Mouse (Mus musculus) MEL (cell line): ENCODE results near the gene Add2. TPM values are rescaled to one million over a fixed set of nuclear protein-coding genes. Genes with fewer than 3 reads are reported as not detected.

Experiments
- DNase-seq: peaks from one replicate; pipeline ENCODE4 v3.0.0; 2011; ENCODE audit warnings: low read depth, low spot score
- H3K27ac ChIP-seq: 2 replicates; pipeline ENCODE4 v1.5.1; 2012; ENCODE audit warnings: low read depth, mild to moderate bottlenecking, control low read depth, low read length, moderate library complexity; ENCODE audit not compliant: control insufficient read depth
- H3K27me3 ChIP-seq, 2 experiments: fragments of 150-350 bp in 1 of 2; sonication (generic) in 1 of 2; 2 replicates each; pipeline ENCODE4 v1.6.1; 2012; ENCODE audit warnings: low read length in 2 of 2, mild to moderate bottlenecking in 2 of 2, improper control_type of control experiment in 1 of 2, moderate library complexity in 1 of 2; ENCODE audit not compliant: insufficient read depth in 2 of 2, control insufficient read depth in 1 of 2
- H3K36me3 ChIP-seq, 2 experiments: 2 replicates each; pipeline ENCODE4 v1.6.1; 2012 to 2014; ENCODE audit warnings: low read length in 2 of 2, improper control_type of control experiment in 1 of 2, inconsistent platforms in 1 of 2, mild to moderate bottlenecking in 1 of 2; ENCODE audit not compliant: insufficient read depth in 2 of 2, control insufficient read depth in 1 of 2
- H3K4me1 ChIP-seq, 2 experiments: fragments of 150-350 bp in 1 of 2; sonication (generic) in 1 of 2; 2 replicates each; pipeline ENCODE4 v1.6.1; 2012; ENCODE audit warnings: low read length in 2 of 2, improper control_type of control experiment in 1 of 2, mild to moderate bottlenecking in 1 of 2; ENCODE audit not compliant: insufficient read depth in 2 of 2, control insufficient read depth in 1 of 2
- H3K4me3 ChIP-seq, 2 experiments: fragments of 150-350 bp in 1 of 2; sonication (generic) in 1 of 2; 2 replicates each; pipeline ENCODE4 v1.5.1; 2012; ENCODE audit warnings: low read depth in 2 of 2, low read length in 2 of 2, mild to moderate bottlenecking in 2 of 2, moderate library complexity in 2 of 2, control low read depth in 1 of 2, improper control_type of control experiment in 1 of 2; ENCODE audit not compliant: control insufficient read depth in 1 of 2, insufficient read depth in 1 of 2
- H3K79me2 ChIP-seq: 2 replicates; pipeline ENCODE4 v1.6.1; 2012; ENCODE audit warnings: mild to moderate bottlenecking, low read length, moderate library complexity; ENCODE audit not compliant: control insufficient read depth, poor library complexity, insufficient read depth
- H3K9ac ChIP-seq: 2 replicates; pipeline ENCODE4 v1.6.1; 2012; ENCODE audit warnings: low read depth, mild to moderate bottlenecking, control low read depth, low read length, moderate library complexity; ENCODE audit not compliant: control insufficient read depth, poor library complexity, severe bottlenecking
- H3K9me3 ChIP-seq: fragments of 150-350 bp; sonication (generic); replicated peaks from 2 replicates; pipeline ENCODE4 v1.6.1; 2012; ENCODE audit warnings: mild to moderate bottlenecking, low read length, improper control_type of control experiment, moderate library complexity; ENCODE audit not compliant: insufficient read depth
- CHD2 ChIP-seq: IDR thresholded peaks from 2 replicates; pipeline ENCODE4 v1.6.1; 2011; ENCODE audit warnings: low read length, improper control_type of control experiment
- CTCF ChIP-seq, 3 experiments: IDR thresholded peaks in 2 of 3; conservative IDR thresholded peaks in 1 of 3; 2 replicates each; pipeline ENCODE4 v1.5.1; 2011 to 2012; ENCODE audit warnings: low read length in 3 of 3, low read depth in 2 of 3, mild to moderate bottlenecking in 2 of 3, improper control_type of control experiment in 1 of 3, inconsistent platforms in 1 of 3, mixed read lengths in 1 of 3, moderate library complexity in 1 of 3; ENCODE audit not compliant: control insufficient read depth in 1 of 3, insufficient read depth in 1 of 3, poor library complexity in 1 of 3, severe bottlenecking in 1 of 3
- EP300 ChIP-seq, 2 experiments: IDR thresholded peaks; 2 replicates each; pipeline ENCODE4 v1.6.1; 2011; ENCODE audit warnings: improper control_type of control experiment in 2 of 2, low read length in 2 of 2, low read depth in 1 of 2, mild to moderate bottlenecking in 1 of 2
- ETS1 ChIP-seq: IDR thresholded peaks from 2 replicates; pipeline ENCODE4 v1.6.1; 2012; ENCODE audit warnings: low read depth, mild to moderate bottlenecking, inconsistent platforms, low read length, improper control_type of control experiment, moderate library complexity
- GATA1 ChIP-seq: IDR thresholded peaks from 2 replicates; pipeline ENCODE4 v1.6.1; 2011; ENCODE audit warnings: low read depth, low read length, improper control_type of control experiment
- MXI1 ChIP-seq: IDR thresholded peaks from 2 replicates; pipeline ENCODE4 v1.6.1; 2011; ENCODE audit warnings: mild to moderate bottlenecking, low read depth, low read length, improper control_type of control experiment
- MYC ChIP-seq: IDR thresholded peaks from 2 replicates; pipeline ENCODE4 v1.6.1; 2011; ENCODE audit warnings: low read depth, mild to moderate bottlenecking, low read length, improper control_type of control experiment, moderate library complexity
- SMC3 ChIP-seq: IDR thresholded peaks from 2 replicates; pipeline ENCODE4 v1.6.1; 2011; ENCODE audit warnings: low read depth, low read length, improper control_type of control experiment
- TCF12 ChIP-seq: IDR thresholded peaks from 2 replicates; pipeline ENCODE4 v1.6.1; 2014; ENCODE audit warnings: low read depth, mild to moderate bottlenecking, inconsistent platforms, low read length, improper control_type of control experiment, moderate library complexity
- ZNF384 ChIP-seq: IDR thresholded peaks from 2 replicates; pipeline ENCODE4 v1.6.1; 2012; ENCODE audit warnings: low read depth, mild to moderate bottlenecking, inconsistent platforms, low read length, improper control_type of control experiment
- polyA plus RNA-seq, 2 experiments: library from polyadenylated mRNA; stranded (reverse) in 1 of 2; unstranded in 1 of 2; fragments of >175 nt in 1 of 2; fragments of >200 nt in 1 of 2; gene quantifications; 2 replicates each; pipeline versions ENCODE4 v1.2.1 to v1.2.4; 2012; ENCODE audit warnings: low replicate concordance in 2 of 2, low read depth in 1 of 2; ENCODE audit not compliant: insufficient read length in 2 of 2, insufficient read depth in 1 of 2, missing spikeins in 1 of 2
- total RNA-seq: library from RNA; depleted of rRNA; stranded (reverse); fragments of 300-350 nt; gene quantifications from 2 replicates; pipeline ENCODE4 v1.2.3, GENCODE M21; 2012

Gene Add2
- total and polyA plus RNA-seq, 3 experiments: 85.0 to 191 (median 129) TPM

GRCm38 (mm10) chr6:86154006-86154405 lies 125.5 kb downstream of the Add2 start:
- H3K9me3 ChIP-seq: no peaks in the 10 kb centered on the region
- no peak overlapping the region for H3K27ac ChIP-seq
- no peak for TF ChIP-seq TCF12
- TF ChIP-seq MYC: no peak
- TF ChIP-seq CHD2: no peak
- DNase-seq: no peak
- no peaks in the 10 kb centered on the region for H3K36me3 ChIP-seq
- H3K4me1 ChIP-seq: no peaks in the 10 kb centered on the region; a peak in 1 of 4 replicates
- H3K27me3 ChIP-seq: peaks cover 0 to 3% of the 10 kb centered on the region in 2 experiments; a peak in 3 of 4 replicates
- no peak overlapping the region for H3K4me3 ChIP-seq
- H3K79me2 ChIP-seq: no peaks in the 10 kb centered on the region
- no peak overlapping the region for H3K9ac ChIP-seq

- H3K27me3 ChIP-seq: peaks cover 0 to 3% of the 10 kb centered on the region in 2 experiments; a peak in 3 of 4 replicates
These were observed 126.0 kb downstream of the Add2 start for GRCm38 (mm10) chr6:86154481-86154880.

GRCm38 (mm10) chr6:86157253-86158234 lies 129.1 kb downstream of the Add2 start:
- Histone ChIP-seq H3K9me3 (no peaks in the 10 kb centered on the region), H3K79me2 (no peaks in the 10 kb centered on the region), H3K27ac (no peak overlapping the region), H3K9ac (no peak overlapping the region), H3K27me3 (peaks cover 0 to 1% of the 10 kb centered on the region in 2 experiments; a peak in 2 of 4 replicates), H3K4me3 (no peak overlapping the region), H3K4me1 (no peaks in the 10 kb centered on the region; a peak in 1 of 4 replicates), H3K36me3 (no peaks in the 10 kb centered on the region)
- TF ChIP-seq MXI1 (no peak), ETS1 (no peak), CTCF (IDR thresholded peaks at IDR 0.05 in 2 of 3, conservative IDR thresholded peaks at IDR 0.05 in 1 of 3; ENCODE audit: control insufficient read depth in 1 of 3, insufficient read depth in 1 of 3, low read depth in 2 of 3, low read length in 3 of 3, poor library complexity in 1 of 3, severe bottlenecking in 1 of 3) (peak; percentile 25 to 34 (median 28); a peak in 4 of 6 replicates), SMC3 (0 out of 2 replicates have a peak, but pooled peaks have one; percentile 18)
- peak; percentile 17 for DNase-seq

More at GRCm38 (mm10) chr6:86154481-86154880, 126.0 kb downstream of the Add2 start:
- no peak overlapping the region for H3K4me3 ChIP-seq
- H3K9ac ChIP-seq: no peak overlapping the region
- H3K36me3 ChIP-seq: no peaks in the 10 kb centered on the region
- no peaks in the 10 kb centered on the region; a peak in 1 of 4 replicates for H3K4me1 ChIP-seq
- H3K27ac ChIP-seq: no peak overlapping the region
- no peaks in the 10 kb centered on the region for H3K9me3 ChIP-seq
- DNase-seq: peak; percentile 21
- TF ChIP-seq ZNF384 (no peak), GATA1 (peak; percentile 45; the same call in 1 of the 2 replicates), EP300 (IDR thresholded peaks at IDR 0.05; ENCODE audit: low read depth in 1 of 2, low read length in 2 of 2) (peak in 1 of 2 experiments; percentile 47; a peak in 1 of 4 replicates)
- H3K79me2 ChIP-seq: no peaks in the 10 kb centered on the region
